Mouse (Mus musculus) liver, embryonic 12.5 days (tissue): ENCODE measurements around the gene Phf23. TPM values are rescaled to one million over a fixed set of nuclear protein-coding genes. Genes with fewer than 3 reads are reported as not detected.

Source experiments
- ATAC-seq: fragments of 200-750 bp; cut with Nextera tagmentation; 2 replicates; pipeline ENCODE4 v1.8.0; 2017; ENCODE audit warnings: moderate number of reproducible peaks, mild to moderate bottlenecking, moderate library complexity
- H3K27ac ChIP-seq: fragments of 300-500 bp; sonication (generic); 2 replicates; pipeline ENCODE4 v1.5.1; 2016; ENCODE audit warnings: mild to moderate bottlenecking
- H3K27me3 ChIP-seq: fragments of 300-500 bp; sonication (generic); replicated peaks from 2 replicates; pipeline ENCODE4 v1.6.1; 2016; ENCODE audit warnings: mild to moderate bottlenecking, moderate library complexity
- H3K36me3 ChIP-seq: fragments of 300-500 bp; sonication (generic); 2 replicates; pipeline ENCODE4 v1.6.1; 2016; ENCODE audit warnings: mild to moderate bottlenecking, moderate library complexity
- H3K4me1 ChIP-seq: fragments of 300-500 bp; sonication (generic); 2 replicates; pipeline ENCODE4 v1.6.1; 2016
- H3K4me2 ChIP-seq: fragments of 300-500 bp; sonication (generic); 2 replicates; pipeline ENCODE4 v1.6.1; 2016; ENCODE audit warnings: mild to moderate bottlenecking, moderate library complexity
- H3K4me3 ChIP-seq: fragments of 300-500 bp; sonication (generic); 2 replicates; pipeline ENCODE4 v1.5.1; 2016; ENCODE audit warnings: mild to moderate bottlenecking, moderate library complexity
- H3K9ac ChIP-seq: fragments of 300-500 bp; sonication (generic); 2 replicates; pipeline ENCODE4 v1.6.1; 2016; ENCODE audit warnings: mild to moderate bottlenecking, moderate library complexity
- H3K9me3 ChIP-seq: fragments of 300-500 bp; sonication (generic); replicated peaks from 2 replicates; pipeline ENCODE4 v1.6.1; 2016; ENCODE audit warnings: mild to moderate bottlenecking, moderate library complexity
- WGBS: fragments of 180-500 bp; shearing (Covaris S2); methylation state at CpG from one replicate; pipeline ENCODE4 v1.1.7; 2016; ENCODE audit not compliant: insufficient replicate concordance; 5-methylcytosine and 5-hydroxymethylcytosine counted together
- polyA plus RNA-seq: library from polyadenylated mRNA; unstranded; fragments of >200 nt; fragmentation: Nextera tagmentation; extraction: Ambion mirVana; gene quantifications from 2 replicates; pipeline ENCODE4 v1.2.1, GENCODE M21; 2016

Phf23 gene
- polyA plus RNA-seq, 1 experiment from 2014 or later, result 39.5 TPM

- Histone ChIP-seq H3K27ac (no peak overlapping the region), H3K4me3 (peak overlapping the region; percentile 10; the same call in 1 of the 2 replicates)
These were observed 33.7 kb downstream of the Phf23 start for GRCm38 (mm10) chr11:70029130-70029801.

GRCm38 (mm10) chr11:70029829-70030550, 34.4 kb downstream of the Phf23 start:
- Histone ChIP-seq H3K9ac (no peak overlapping the region), H3K4me2 (peak overlapping the region; percentile 54; the same call in 1 of the 2 replicates), H3K9me3 (no peaks in the 10 kb centered on the region), H3K4me3 (no peak overlapping the region), H3K4me1 (peaks cover 45% of the 10 kb centered on the region), H3K36me3 (peaks cover 26% of the 10 kb centered on the region), H3K27me3 (peaks cover 37% of the 10 kb centered on the region), H3K27ac (no peak overlapping the region)
- 62% methylated on average over 11 of the region's 11 CpGs for WGBS
- ATAC-seq, result no peak

More at GRCm38 (mm10) chr11:70029130-70029801, 33.7 kb downstream of the Phf23 start:
- H3K9ac ChIP-seq, result 0 out of 2 replicates have a peak overlapping the region, but pooled peaks have one; percentile 2
- peak; percentile 53 for ATAC-seq
- peak overlapping the region; percentile 54 for H3K4me2 ChIP-seq
- 5% methylated on average over 20 of the region's 20 CpGs for WGBS
- H3K9me3 ChIP-seq, result no peaks in the 10 kb centered on the region
- H3K36me3 ChIP-seq, result peaks cover 26% of the 10 kb centered on the region
- H3K4me1 ChIP-seq, result peaks cover 48% of the 10 kb centered on the region
- H3K27me3 ChIP-seq, result peaks cover 44% of the 10 kb centered on the region

DNA sequence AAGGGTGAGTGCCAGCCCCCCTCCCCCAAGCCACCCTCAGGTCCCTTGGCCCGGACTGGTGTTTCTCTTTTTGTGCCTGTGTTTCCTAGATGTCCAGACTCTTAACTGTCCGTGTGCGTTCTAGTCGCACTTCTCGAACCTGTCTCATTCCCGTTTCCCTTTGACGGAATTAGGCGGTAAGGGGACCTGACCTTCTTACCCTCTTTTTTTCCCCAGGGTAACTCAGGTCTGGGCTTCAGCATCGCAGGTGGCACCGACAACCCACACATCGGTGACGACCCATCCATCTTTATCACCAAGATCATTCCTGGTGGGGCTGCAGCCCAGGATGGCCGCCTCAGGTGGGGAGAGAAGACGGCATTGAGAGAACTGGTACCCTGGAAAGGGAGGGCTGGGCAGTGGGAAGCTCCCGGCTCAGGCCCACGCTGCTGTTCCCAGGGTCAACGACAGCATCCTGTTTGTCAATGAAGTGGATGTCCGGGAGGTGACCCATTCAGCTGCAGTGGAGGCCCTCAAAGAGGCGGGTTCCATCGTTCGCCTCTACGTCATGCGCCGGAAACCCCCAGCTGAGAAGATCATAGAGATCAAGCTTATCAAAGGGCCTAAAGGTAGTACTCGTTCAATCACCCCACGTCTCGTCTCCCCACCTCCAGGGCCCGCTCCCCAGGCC, 35.2 kb downstream of the Phf23 start:
- ATAC-seq, result no peak
- Histone ChIP-seq H3K4me1 (peaks cover 45% of the 10 kb centered on the region), H3K27me3 (peaks cover 29% of the 10 kb centered on the region), H3K36me3 (peaks cover 26% of the 10 kb centered on the region), H3K4me2 (no peak overlapping the region), H3K9me3 (no peaks in the 10 kb centered on the region), H3K27ac (no peak overlapping the region), H3K4me3 (no peak overlapping the region), H3K9ac (no peak overlapping the region)
- WGBS, result 84% methylated on average over 28 of the region's 28 CpGs

DNA sequence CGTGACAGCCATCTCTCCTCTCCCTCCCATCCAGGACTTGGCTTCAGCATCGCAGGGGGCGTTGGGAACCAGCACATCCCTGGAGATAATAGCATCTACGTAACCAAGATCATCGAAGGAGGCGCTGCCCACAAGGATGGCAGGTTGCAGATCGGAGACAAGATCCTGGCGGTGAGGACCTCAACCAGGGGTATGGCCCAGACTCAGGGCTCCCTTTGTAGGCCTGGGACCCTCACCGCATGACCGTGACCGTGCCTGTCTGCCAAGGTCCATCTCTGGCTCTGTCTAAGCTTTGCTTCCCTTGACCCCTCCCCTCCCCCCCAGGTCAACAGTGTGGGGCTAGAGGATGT, 35.7 kb downstream of the Phf23 start:
- WGBS, result 88% methylated on average over 11 of the region's 11 CpGs
- H3K27me3 ChIP-seq, result peaks cover 24% of the 10 kb centered on the region

DNA sequence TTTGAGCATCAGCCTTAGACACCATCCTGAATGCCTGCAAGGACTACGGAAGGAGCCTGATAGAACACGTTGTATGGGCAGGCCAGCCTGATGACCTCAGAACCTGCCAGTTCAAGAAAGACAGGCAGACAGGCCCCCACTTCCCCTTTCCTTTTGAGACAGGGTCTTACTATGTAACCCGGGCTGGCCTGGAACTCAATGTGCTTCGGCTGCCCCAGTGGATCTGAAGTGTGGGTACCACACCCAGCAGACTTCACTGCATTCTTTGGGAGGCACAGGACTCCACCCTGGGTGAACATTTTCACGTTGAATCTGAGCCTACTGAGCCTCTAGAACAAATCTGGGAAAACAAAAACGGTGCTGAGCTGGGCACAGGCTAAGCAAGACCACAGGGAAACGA, 42.6 kb downstream of the Phf23 start:
- no peak for ATAC-seq
- Histone ChIP-seq H3K4me3 (no peak overlapping the region), H3K9me3 (no peaks in the 10 kb centered on the region), H3K27ac (no peak overlapping the region), H3K9ac (no peak overlapping the region), H3K27me3 (no peaks in the 10 kb centered on the region), H3K4me1 (peaks cover 4% of the 10 kb centered on the region; the same call in 1 of the 2 replicates), H3K4me2 (no peak overlapping the region), H3K36me3 (peaks cover 25% of the 10 kb centered on the region)
- 51% methylated on average over 7 of the region's 7 CpGs for WGBS

More for the DNA sequence above, 35.7 kb downstream of the Phf23 start:
- Histone ChIP-seq H3K4me3 (no peak overlapping the region), H3K4me1 (peaks cover 40% of the 10 kb centered on the region), H3K9me3 (no peaks in the 10 kb centered on the region), H3K4me2 (no peak overlapping the region), H3K36me3 (peaks cover 26% of the 10 kb centered on the region), H3K27ac (no peak overlapping the region), H3K9ac (no peak overlapping the region)
- ATAC-seq, result no peak

GRCm38 (mm10) chr11:70039631-70040030, 44.1 kb downstream of the Phf23 start:
- H3K9ac ChIP-seq, result no peak overlapping the region
- peaks cover 23% of the 10 kb centered on the region for H3K36me3 ChIP-seq
- no peak overlapping the region for H3K27ac ChIP-seq
- no peaks in the 10 kb centered on the region for H3K9me3 ChIP-seq
- no peaks in the 10 kb centered on the region for H3K27me3 ChIP-seq
- no peak overlapping the region for H3K4me3 ChIP-seq
- 83% methylated on average over 10 of the region's 10 CpGs for WGBS
- no peak for ATAC-seq
- peaks cover 4% of the 10 kb centered on the region; the same call in 1 of the 2 replicates for H3K4me1 ChIP-seq
- H3K4me2 ChIP-seq, result no peak overlapping the region

DNA sequence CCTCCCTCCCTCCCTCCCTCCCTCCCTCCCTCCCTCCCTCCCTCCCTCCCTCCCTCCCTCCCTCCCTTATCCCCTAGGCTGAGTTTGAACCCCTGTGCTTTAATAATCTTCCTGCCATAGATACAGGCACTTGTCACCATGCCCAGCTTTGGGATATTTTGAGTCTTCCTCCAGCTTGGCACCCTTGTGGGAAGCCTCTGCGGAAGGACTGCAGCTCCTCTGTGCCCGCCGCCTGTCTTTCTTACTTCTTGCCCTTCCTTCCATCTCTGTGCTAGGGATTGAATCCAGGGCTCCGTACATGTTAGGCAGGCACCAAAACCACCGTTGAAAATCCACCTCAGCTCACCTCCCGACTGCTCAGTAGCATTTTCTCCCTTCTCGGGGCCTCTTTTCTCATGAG, 44.6 kb downstream of the Phf23 start:
- no peak overlapping the region for H3K4me2 ChIP-seq
- H3K9me3 ChIP-seq, result no peaks in the 10 kb centered on the region
- WGBS, result 70% methylated on average over 7 of the region's 7 CpGs
- H3K27me3 ChIP-seq, result no peaks in the 10 kb centered on the region
- ATAC-seq, result no peak
- H3K9ac ChIP-seq, result no peak overlapping the region
- H3K4me1 ChIP-seq, result peaks cover 4% of the 10 kb centered on the region; the same call in 1 of the 2 replicates
- no peak overlapping the region for H3K4me3 ChIP-seq
- peaks cover 27% of the 10 kb centered on the region for H3K36me3 ChIP-seq
- no peak overlapping the region for H3K27ac ChIP-seq

DNA sequence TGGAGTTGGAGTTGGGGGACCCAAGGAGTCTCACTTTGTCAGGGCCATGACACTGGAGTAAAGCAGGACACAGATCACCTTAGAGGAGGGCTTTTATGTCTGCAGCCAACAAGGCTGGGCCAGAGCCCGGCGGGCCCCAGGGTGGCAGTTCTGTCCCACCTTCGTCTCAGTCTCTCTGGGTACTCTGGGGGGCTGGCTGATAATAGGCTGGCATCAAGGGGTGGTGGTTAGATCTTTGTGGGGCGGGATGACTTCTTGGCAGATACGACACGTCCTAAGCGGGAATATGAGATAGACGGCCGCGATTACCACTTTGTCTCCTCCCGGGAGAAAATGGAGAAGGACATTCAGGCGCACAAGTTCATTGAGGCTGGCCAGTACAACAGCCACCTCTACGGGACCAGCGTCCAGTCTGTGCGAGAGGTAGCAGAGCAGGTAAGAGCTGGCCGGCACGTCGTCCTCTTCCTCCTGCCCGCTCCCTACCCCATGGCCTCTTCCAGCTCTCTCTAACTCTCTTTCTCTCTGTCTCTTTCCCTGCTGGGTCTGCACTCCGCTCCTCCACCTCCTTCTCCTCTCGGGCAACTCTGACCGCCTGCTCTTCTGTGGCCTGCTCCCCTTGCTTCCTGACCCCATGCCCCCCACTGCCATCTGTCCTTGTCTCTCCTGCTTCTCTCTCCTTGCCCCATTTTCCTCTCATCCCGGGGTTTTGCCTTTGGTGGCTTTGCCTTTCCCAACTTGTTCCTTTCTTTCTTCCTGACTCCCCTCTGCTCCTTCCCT, 46.9 kb downstream of the Phf23 start:
- Histone ChIP-seq H3K4me1 (peaks cover 4% of the 10 kb centered on the region; the same call in 1 of the 2 replicates), H3K36me3 (peaks cover 27% of the 10 kb centered on the region), H3K9ac (no peak overlapping the region), H3K4me3 (no peak overlapping the region), H3K9me3 (no peaks in the 10 kb centered on the region), H3K27ac (no peak overlapping the region), H3K4me2 (no peak overlapping the region), H3K27me3 (no peaks in the 10 kb centered on the region)
- 84% methylated on average over 23 of the region's 23 CpGs for WGBS
- no peak for ATAC-seq

- no peak for ATAC-seq
- H3K4me3 ChIP-seq, result no peak overlapping the region
- no peak overlapping the region for H3K4me2 ChIP-seq
- H3K27ac ChIP-seq, result no peak overlapping the region
- 85% methylated on average over 7 of the region's 7 CpGs for WGBS
- H3K4me1 ChIP-seq, result peaks cover 4% of the 10 kb centered on the region; the same call in 1 of the 2 replicates
- peaks cover 27% of the 10 kb centered on the region for H3K36me3 ChIP-seq
- H3K9ac ChIP-seq, result no peak overlapping the region
- H3K9me3 ChIP-seq, result no peaks in the 10 kb centered on the region
- H3K27me3 ChIP-seq, result no peaks in the 10 kb centered on the region
These were observed 48.1 kb downstream of the Phf23 start for GRCm38 (mm10) chr11:70043665-70044064.

DNA sequence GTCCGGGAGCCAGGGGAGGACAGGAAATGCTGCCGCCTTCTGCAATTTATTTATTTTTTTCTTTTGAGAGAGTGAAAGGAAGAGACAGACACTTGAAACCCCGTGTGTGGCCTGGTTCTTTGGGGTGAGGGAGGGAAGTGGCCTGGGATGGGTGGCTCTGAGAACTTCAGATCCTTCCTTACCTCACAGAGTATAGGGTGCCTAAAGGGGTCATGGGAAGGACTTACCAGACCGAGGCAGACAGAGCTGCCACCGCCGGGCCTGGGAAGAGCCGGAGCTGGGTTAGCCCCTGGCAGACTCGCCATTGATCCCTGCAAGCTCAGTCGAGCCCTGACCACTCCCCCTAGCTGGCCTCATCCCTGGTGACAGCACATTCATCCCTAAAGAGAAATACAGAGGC, 49.9 kb downstream of the Phf23 start:
- H3K27ac ChIP-seq, result no peak overlapping the region
- H3K9ac ChIP-seq, result no peak overlapping the region; the same call in 1 of the 2 replicates
- ATAC-seq, result no peak
- peaks cover 1% of the 10 kb centered on the region; the same call in 1 of the 2 replicates for H3K4me1 ChIP-seq
- peaks cover 21% of the 10 kb centered on the region for H3K36me3 ChIP-seq
- H3K4me3 ChIP-seq, result no peak overlapping the region
- no peak overlapping the region for H3K4me2 ChIP-seq
- H3K27me3 ChIP-seq, result no peaks in the 10 kb centered on the region
- WGBS, result 60% methylated on average over 9 of the region's 9 CpGs
- no peaks in the 10 kb centered on the region for H3K9me3 ChIP-seq

- Histone ChIP-seq H3K4me2 (no peak overlapping the region), H3K9me3 (no peaks in the 10 kb centered on the region), H3K27me3 (peaks cover 3% of the 10 kb centered on the region; the same call in 1 of the 2 replicates), H3K4me1 (no peaks in the 10 kb centered on the region), H3K27ac (no peak overlapping the region), H3K36me3 (peaks cover 4% of the 10 kb centered on the region; the same call in 1 of the 2 replicates), H3K9ac (no peak overlapping the region), H3K4me3 (no peak overlapping the region)
- no peak for ATAC-seq
- 73% methylated on average over 6 of the region's 6 CpGs for WGBS
These were observed 53.8 kb downstream of the Phf23 start for GRCm38 (mm10) chr11:70049366-70049765.
